Mouse (Mus musculus): ENCODE measurements around the gene Myod1.

The Myod1 gene

GRCm38 (mm10) chr7:46376172-46377007 is at the start of gene Myod1:
TSS of gene Myod1 (plus strand) at chr7:46376474.
- DNase-seq (ENCODE audit: low spot score): no peak

GRCm38 (mm10) chr7:46327896-46328295 is 48.4 kb upstream of the Myod1 start:
- no peak for DNase-seq (ENCODE audit: low spot score)

GRCm38 (mm10) chr7:46337397-46337796 is 38.9 kb upstream of the Myod1 start:
- DNase-seq (ENCODE audit: low spot score): no peak

- DNase-seq (ENCODE audit: low spot score): no peak
These were observed 36.5 kb upstream of the Myod1 start for GRCm38 (mm10) chr7:46339818-46340217.

GRCm38 (mm10) chr7:46340295-46340694 is 36.0 kb upstream of the Myod1 start:
- no peak for DNase-seq (ENCODE audit: low spot score)

GRCm38 (mm10) chr7:46341471-46341870 is 34.8 kb upstream of the Myod1 start:
- no peak for DNase-seq (ENCODE audit: low spot score)

- no peak for DNase-seq (ENCODE audit: low spot score)
These were observed 28.6 kb upstream of the Myod1 start for GRCm38 (mm10) chr7:46347692-46348091.

GRCm38 (mm10) chr7:46348813-46349212 is 27.5 kb upstream of the Myod1 start:
- DNase-seq (ENCODE audit: low spot score): no peak

- no peak for DNase-seq (ENCODE audit: low spot score)
These were observed 26.1 kb upstream of the Myod1 start for GRCm38 (mm10) chr7:46350119-46350702.

- DNase-seq (ENCODE audit: low spot score): no peak
These were observed 23.5 kb upstream of the Myod1 start for GRCm38 (mm10) chr7:46352748-46353147.

- DNase-seq (ENCODE audit: low spot score): no peak
These were observed 23.1 kb upstream of the Myod1 start for GRCm38 (mm10) chr7:46353216-46353615.

GRCm38 (mm10) chr7:46353875-46354274 is 22.4 kb upstream of the Myod1 start:
- no peak for DNase-seq (ENCODE audit: low spot score)

- DNase-seq (ENCODE audit: low spot score): no peak
These were observed 14.5 kb upstream of the Myod1 start for GRCm38 (mm10) chr7:46361776-46362175.

- no peak for DNase-seq (ENCODE audit: low spot score)
These were observed 12.1 kb upstream of the Myod1 start for GRCm38 (mm10) chr7:46364154-46364553.

GRCm38 (mm10) chr7:46365810-46366209 is 10.5 kb upstream of the Myod1 start:
- no peak for DNase-seq (ENCODE audit: low spot score)

GRCm38 (mm10) chr7:46371104-46371503 is 5.2 kb upstream of the Myod1 start:
- DNase-seq (ENCODE audit: low spot score): no peak

GRCm38 (mm10) chr7:46377008-46377346 is 703 bp downstream of the Myod1 start:
- DNase-seq (ENCODE audit: low spot score): no peak

- DNase-seq (ENCODE audit: low spot score): no peak
These were observed 1.8 kb downstream of the Myod1 start for GRCm38 (mm10) chr7:46378123-46378522.

GRCm38 (mm10) chr7:46378983-46379382 is 2.7 kb downstream of the Myod1 start:
- no peak for DNase-seq (ENCODE audit: low spot score)

GRCm38 (mm10) chr7:46380625-46381024 is 4.4 kb downstream of the Myod1 start:
- DNase-seq (ENCODE audit: low spot score): no peak

- DNase-seq (ENCODE audit: low spot score): no peak
These were observed 11.2 kb downstream of the Myod1 start for GRCm38 (mm10) chr7:46387430-46387829.

- no peak for DNase-seq (ENCODE audit: low spot score)
These were observed 13.3 kb downstream of the Myod1 start for GRCm38 (mm10) chr7:46389456-46390085.

GRCm38 (mm10) chr7:46390226-46390625 is 14.0 kb downstream of the Myod1 start:
- DNase-seq (ENCODE audit: low spot score): no peak

Data from urinary bladder, postnatal 10 days (tissue).